Comparison of ENCODE assay signal across 8 mouse cellular contexts in the genomic region with DNA sequence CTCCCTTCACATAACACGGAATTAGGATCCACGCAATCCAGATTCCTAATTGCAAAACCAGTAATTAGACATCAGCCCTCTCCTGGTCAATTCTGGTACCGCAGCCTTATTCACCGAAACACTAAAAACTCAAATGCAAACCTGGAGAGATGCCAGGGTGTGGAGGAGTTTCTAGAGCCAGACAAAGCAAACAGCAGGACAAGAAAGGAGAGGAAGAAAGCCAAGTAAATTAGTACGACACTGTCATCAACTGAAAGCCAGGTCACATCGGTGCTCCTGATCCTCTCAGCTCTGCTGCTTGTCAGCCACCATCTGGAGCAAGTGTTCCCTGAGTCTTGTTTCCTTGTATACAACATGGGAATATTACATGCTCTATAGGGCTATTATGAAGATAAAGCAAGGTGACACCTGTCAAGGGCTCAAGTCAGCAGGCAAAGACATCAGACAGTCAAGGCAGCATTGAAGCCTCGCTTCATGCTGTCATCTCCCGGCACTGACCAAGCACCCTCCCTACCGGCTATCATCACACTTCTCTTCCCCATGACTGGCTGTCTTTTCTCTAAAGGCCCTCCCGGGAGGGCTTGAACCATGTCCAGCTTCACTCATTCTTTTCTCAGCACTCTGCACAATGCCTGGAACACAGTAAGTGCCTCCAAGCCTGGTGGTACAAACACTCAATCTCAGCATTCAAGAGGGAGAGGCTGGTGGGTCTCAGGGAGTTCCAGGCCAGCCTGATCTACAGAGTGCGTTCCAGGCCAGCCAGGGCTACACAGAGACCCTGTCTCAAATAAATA. TPM values are rescaled to one million over a fixed set of nuclear protein-coding genes. Genes with fewer than 3 reads are reported as not detected.
DNase-seq lines count a peak whose midpoint lies in the region; ATAC-seq and TF ChIP-seq lines count a peak whose summit lies in the region.

No protein-coding gene starts in this region.

- no peak overlapping the region for H3K9ac ChIP-seq in hindbrain, postnatal 0 days (replicated peaks; ENCODE audit: low read length)

- H3K36me3 ChIP-seq in hindbrain, postnatal 0 days (ENCODE audit: insufficient read depth, low read length): no peaks in the 10 kb centered on the region
- H3K36me3 ChIP-seq in spleen, adult 2 months (ENCODE audit: control insufficient read depth, insufficient read depth, low read length): no peaks in the 10 kb centered on the region

- H3K4me3 ChIP-seq in hindbrain, postnatal 0 days (ENCODE audit: low read length): no peak overlapping the region
- H3K4me3 ChIP-seq in lung, adult 2 months (replicated peaks; ENCODE audit: extremely low read depth, low read depth, low read length): no peak overlapping the region
- no peak overlapping the region for H3K4me3 ChIP-seq in spleen, adult 2 months (ENCODE audit: extremely low read depth, insufficient read depth, insufficient read length)

- H3K27me3 ChIP-seq in hindbrain, postnatal 0 days (ENCODE audit: insufficient read depth, low read length): no peaks in the 10 kb centered on the region
- H3K27me3 ChIP-seq in spleen, adult 2 months (ENCODE audit: control insufficient read depth, insufficient read depth, low read length): no peaks in the 10 kb centered on the region

- H3K27ac ChIP-seq in hindbrain, postnatal 0 days: no peak overlapping the region
- H3K27ac ChIP-seq in spleen, adult 2 months (ENCODE audit: insufficient read depth, low read length): no peak overlapping the region

- 29% methylated on average over 11 of the region's 11 CpGs for WGBS in hindbrain, postnatal 0 days
- WGBS in lung, adult 2 months: 53% methylated on average over 11 of the region's 11 CpGs
- WGBS in spleen, adult 2 months: 71% methylated on average over 11 of the region's 11 CpGs

- TF ChIP-seq POLR2A in lung, adult 2 months (IDR thresholded peaks at IDR 0.05; ENCODE audit: borderline replicate concordance, extremely low read depth, low read depth, low read length): no peak
- no peak for TF ChIP-seq POLR2A in spleen, adult 2 months (IDR thresholded peaks at IDR 0.05; ENCODE audit: low read depth, low read length)

- DNase-seq in frontal cortex, postnatal 25 days (ENCODE audit: low spot score in 2 of 2): peak; percentile 19 to 31
- DNase-seq in urinary bladder, postnatal 25 days (ENCODE audit: low spot score): peak; percentile 39
- no peak for DNase-seq in urinary bladder, postnatal 10 days (ENCODE audit: low spot score)
- peak; percentile 10 for DNase-seq in embryo, embryonic 9.5 days (ENCODE audit: extremely low spot score)
- peak; percentile 91 for DNase-seq in hindbrain, postnatal 0 days (ENCODE audit: low spot score)
- peak; percentile 55 for DNase-seq in lung, adult 2 months
- peak in 1 of 2 experiments; percentile 25 for DNase-seq in spleen, adult 2 months (ENCODE audit: low read depth in 1 of 2, low spot score in 2 of 2)

- no peak overlapping the region for H3K4me2 ChIP-seq in hindbrain, postnatal 0 days (ENCODE audit: low read depth, low read length)

- ATAC-seq in frontal cortex, adult (ENCODE audit: low TSS enrichment): no peak
- ATAC-seq in hindbrain, postnatal 0 days: peak; percentile 76

- no peaks in the 10 kb centered on the region for H3K9me3 ChIP-seq in hindbrain, postnatal 0 days (ENCODE audit: low read length)

- peak; percentile 79 for TF ChIP-seq CTCF in hindbrain, postnatal 0 days (IDR thresholded peaks at IDR 0.05; ENCODE audit: low read depth)
- no peak for TF ChIP-seq CTCF in lung, adult 2 months (IDR thresholded peaks at IDR 0.05; ENCODE audit: insufficient read depth, low read length)
- 0 out of 2 replicates have a peak, but pooled peaks have one; percentile 0 for TF ChIP-seq CTCF in spleen, adult 2 months (IDR thresholded peaks at IDR 0.05; ENCODE audit: extremely low read depth, insufficient read depth, insufficient read length, insufficient replicate concordance)

- 0 out of 2 replicates have a peak, but pooled peaks cover 4% of the 10 kb centered on the region for H3K4me1 ChIP-seq in hindbrain, postnatal 0 days (ENCODE audit: insufficient read depth, low read length)
- peaks cover 9% of the 10 kb centered on the region for H3K4me1 ChIP-seq in lung, adult 2 months (ENCODE audit: control insufficient read depth, insufficient read depth, low read length)
- H3K4me1 ChIP-seq in spleen, adult 2 months (ENCODE audit: control insufficient read depth, insufficient read depth, insufficient read length): peaks cover 6% of the 10 kb centered on the region; the same call in 1 of the 2 replicates

RNA-seq across cellular contexts. Expression of a gene that starts 7.5 kb away (rescaled TPM):
- 6.2 and 10.7 TPM in 2 replicates for total RNA-seq in hindbrain, postnatal 0 days (2014; rRNA removed)
- polyA plus RNA-seq in hindbrain, postnatal 0 days (2015; fragmentation: Nextera tagmentation; extraction: Ambion mirVana): 6.1 and 6.2 TPM in 2 replicates
- polyA plus RNA-seq in lung, adult 2 months (2012; rRNA removed): 9.9 and 11.3 TPM in 2 replicates
- polyA plus RNA-seq in spleen, adult 2 months (2012; rRNA removed): 14.8 and 16.1 TPM in 2 replicates
